Mouse (Mus musculus) heart, postnatal 36 days (tissue): ENCODE measurements around the gene Camk2b. TPM values are rescaled to one million over a fixed set of nuclear protein-coding genes. Genes with fewer than 3 reads are reported as not detected.

Source experiments
- DNase-seq, 2 experiments: peaks; one replicate each; pipeline ENCODE4 v3.0.0; 2021 to 2022
- intact Hi-C: fragments of 180-260 bp; cut with DNase I; formaldehyde crosslinking; loops from one replicate; pipeline ENCODE4 v1.15.1; 2025
- total RNA-seq, 2 experiments: library from RNA; stranded (reverse); gene quantifications; 2 replicates each; pipeline ENCODE4 v1.2.3; 2021

The Camk2b gene
- total RNA-seq, 2 experiments from 2014 or later, result 6.0 to 8.1 TPM

GRCm38 (mm10) chr11:5994212-5994611, 72.0 kb downstream of the Camk2b start:
- no peak for DNase-seq
- intact Hi-C loops, result no loop called here

DNA sequence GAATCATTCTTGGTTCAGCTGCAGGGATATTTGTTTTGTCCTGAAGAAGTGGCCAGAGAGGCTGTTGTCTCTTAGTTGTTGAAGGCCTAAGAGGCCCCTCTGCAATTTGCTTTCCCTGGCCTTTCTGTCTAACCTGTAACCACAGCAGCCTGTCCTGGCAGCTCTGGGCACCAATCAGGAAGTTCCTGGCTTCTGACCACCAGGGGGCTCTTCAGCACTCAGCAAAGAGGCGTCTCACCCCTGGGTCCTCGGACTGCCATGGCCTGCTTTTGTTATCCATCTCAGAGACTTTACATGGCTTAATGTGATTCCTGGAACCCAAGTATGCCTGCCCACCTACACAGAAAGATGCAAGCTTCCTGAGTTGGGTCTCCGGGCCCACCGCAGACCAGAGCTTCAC, 75.3 kb downstream of the Camk2b start:
- intact Hi-C loops, result no loop called here
- peak; percentile 37 to 41 for DNase-seq

DNA sequence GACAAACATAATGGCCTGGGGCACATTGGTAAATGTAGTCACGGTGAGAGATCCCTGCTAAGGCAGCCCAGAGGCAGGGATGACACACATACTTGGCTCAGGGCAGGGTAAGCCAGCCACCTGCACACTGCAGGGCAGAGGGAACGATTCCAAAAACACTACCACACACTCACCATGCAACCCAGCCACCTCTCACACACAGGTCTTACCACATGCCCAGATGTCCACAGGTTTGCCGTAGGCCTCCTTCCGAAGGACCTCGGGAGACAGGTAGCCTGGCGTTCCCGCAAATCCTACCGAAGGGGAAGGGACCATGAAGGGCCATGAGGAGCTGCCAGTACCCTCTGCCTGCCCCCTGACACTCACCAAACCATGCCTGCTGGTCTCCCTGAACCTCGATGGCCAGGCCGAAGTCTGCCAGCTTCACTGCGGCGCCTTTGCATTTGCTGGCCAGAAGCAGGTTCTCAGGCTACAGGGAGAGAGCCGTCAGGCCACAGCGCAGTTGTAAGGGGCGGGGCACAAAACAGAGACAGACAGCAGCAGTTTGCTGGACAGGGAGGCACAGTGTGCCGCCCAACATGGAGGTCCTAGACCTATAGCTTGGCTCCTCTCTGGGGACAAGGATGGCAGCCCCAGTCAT, 76.1 kb downstream of the Camk2b start:
- no peak for DNase-seq
- intact Hi-C loops, result no loop called here

DNA sequence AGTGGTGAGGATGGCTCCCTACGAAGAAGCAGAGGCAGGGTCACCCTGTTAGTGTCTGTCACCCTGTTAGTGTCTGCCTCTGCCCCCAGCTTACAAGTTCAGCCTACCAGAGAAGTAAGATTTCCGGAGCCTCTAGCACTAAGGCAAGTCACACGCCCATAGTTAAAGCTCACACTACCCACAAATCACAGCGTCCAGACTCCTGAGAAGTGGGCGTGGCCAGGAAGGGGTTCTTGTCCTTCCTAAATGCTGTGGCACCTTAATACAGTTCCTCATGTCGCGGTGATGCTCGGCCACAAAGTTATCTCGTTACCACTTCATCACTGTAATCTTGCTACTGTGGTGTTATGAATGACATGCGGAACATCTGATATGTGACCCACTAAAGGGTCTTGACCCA, 78.0 kb downstream of the Camk2b start:
- intact Hi-C loops, result no loop called here
- no peak for DNase-seq

GRCm38 (mm10) chr11:5983629-5984028, 82.5 kb downstream of the Camk2b start:
- DNase-seq, result no peak
- intact Hi-C loops, result no loop called here

DNA sequence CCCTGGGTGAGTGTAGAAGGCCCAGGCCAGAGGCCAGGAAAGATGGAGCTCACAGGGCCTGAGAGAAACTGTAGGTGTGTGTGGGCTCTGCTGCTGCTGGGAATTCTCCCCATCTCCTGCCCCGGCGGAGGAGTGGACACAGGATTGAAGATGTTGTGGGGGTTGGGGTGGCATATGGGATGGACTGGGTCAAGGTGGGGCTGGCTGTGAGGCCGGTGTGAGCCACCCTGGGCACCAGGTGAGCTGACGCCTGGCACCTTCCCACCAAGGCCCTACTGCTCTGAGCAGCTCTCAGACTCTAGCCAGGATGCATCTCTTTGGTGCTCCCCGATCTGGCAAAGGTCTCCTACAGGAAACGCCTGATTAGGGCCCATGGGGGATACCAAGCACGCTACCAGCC, 84.8 kb downstream of the Camk2b start:
- intact Hi-C loops, result no loop called here
- DNase-seq, result no peak

DNA sequence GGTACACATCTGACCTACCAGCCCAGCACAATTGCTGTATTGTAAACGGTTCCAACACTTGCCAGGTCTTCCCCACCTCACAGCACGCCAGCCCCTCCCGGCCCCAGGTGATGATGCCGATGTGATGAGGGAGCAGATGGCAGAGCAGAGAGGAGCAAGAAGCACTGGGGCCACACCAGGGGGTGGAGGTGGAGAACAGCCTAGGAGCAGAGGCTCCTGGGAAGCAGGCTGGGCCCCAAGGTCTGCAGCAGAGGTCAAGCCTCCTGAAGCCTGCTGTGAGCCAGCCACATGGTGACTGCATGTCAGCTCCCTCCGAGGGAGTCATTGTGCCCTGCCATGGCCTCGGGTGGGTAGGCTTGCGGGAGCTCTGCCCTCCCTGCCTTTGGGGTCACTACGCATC, 85.6 kb downstream of the Camk2b start:
- intact Hi-C loops, result no loop called here

GRCm38 (mm10) chr11:5980108-5980507, 86.1 kb downstream of the Camk2b start:
- intact Hi-C loops, result no loop called here

More for the DNA sequence above, 85.6 kb downstream of the Camk2b start:
- no peak for DNase-seq

GRCm38 (mm10) chr11:5979088-5979487, 87.1 kb downstream of the Camk2b start:
- DNase-seq, result no peak
- intact Hi-C loops, result no loop called here

More at GRCm38 (mm10) chr11:5980108-5980507, 86.1 kb downstream of the Camk2b start:
- DNase-seq, result no peak

- intact Hi-C loops, result no loop called here
- DNase-seq, result no peak
Observed at GRCm38 (mm10) chr11:5976106-5976505, 90.1 kb downstream of the Camk2b start.

DNA sequence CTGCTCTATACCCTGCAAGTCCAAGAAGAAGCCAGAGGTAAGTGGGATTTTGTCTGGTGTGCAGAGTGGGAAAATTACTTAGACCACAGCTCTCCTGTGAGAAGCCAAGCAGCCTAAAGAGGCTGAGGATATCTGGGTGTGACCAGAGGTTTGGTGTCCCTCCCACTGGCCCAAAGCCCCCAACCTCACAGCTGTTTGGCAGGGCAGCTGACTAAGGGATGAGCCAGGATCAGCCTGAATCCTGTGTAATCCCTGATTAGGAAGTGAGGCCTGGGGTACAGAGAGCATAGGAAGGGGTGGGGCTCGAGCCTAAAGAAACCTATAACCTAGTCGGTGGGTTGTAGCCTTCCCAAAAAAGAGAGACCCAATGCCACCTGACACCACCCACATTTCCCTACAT, 91.1 kb downstream of the Camk2b start:
- no peak for DNase-seq
- intact Hi-C loops, result no loop called here

DNA sequence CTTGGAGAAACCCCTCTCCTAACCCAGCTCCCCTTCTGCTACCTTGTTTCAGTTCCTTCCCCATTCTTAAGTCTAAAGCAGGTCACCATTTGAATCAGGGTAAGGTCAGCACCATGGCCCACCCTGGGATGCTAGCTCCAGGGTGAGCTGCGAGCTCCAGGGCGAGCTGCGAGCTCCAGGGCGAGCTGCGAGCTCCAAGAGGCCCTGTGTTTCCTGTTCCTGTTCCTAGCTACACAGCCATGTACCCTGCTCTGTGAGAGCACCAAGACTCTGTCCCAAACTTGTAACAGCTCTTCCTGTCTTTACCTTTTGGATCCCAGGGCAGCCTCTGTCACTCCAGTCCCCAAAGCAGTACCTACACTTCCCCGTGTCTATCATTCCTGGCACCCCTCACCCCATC, 92.1 kb downstream of the Camk2b start:
- intact Hi-C loops, result no loop called here
- DNase-seq, result no peak

GRCm38 (mm10) chr11:5973151-5973550, 93.0 kb downstream of the Camk2b start:
- DNase-seq, result no peak
- intact Hi-C loops, result no loop called here

- intact Hi-C loops, result no loop called here
- DNase-seq, result no peak
Observed at GRCm38 (mm10) chr11:5971202-5971601, 95.0 kb downstream of the Camk2b start.

GRCm38 (mm10) chr11:5968223-5968622, 97.9 kb downstream of the Camk2b start:
- DNase-seq, result no peak
- intact Hi-C loops, result no loop called here

GRCm38 (mm10) chr11:5966751-5967150, 99.4 kb downstream of the Camk2b start:
- intact Hi-C loops, result no loop called here

DNA sequence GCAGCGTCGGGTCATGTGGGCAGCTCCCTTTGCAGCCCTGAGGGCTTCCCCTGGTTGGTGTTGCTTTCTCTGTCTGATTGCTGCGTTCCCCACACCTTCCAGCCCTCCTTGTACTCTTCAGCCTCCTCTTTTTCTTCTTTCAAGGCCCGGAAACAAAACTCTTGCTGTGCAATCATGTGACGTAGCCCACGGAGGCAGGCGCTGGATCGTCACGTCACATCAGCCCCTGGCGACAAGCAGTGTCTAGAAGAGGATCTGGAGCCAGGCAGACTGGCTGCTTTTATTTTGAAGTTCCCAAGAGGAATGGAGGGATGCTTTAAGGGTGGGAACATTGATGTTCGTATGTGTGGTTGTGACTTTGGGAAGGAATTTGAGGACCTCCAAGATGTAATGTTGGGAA, 100.3 kb downstream of the Camk2b start:
- DNase-seq, result no peak
- intact Hi-C loops, result no loop called here

More at GRCm38 (mm10) chr11:5966751-5967150, 99.4 kb downstream of the Camk2b start:
- no peak for DNase-seq

- DNase-seq, result no peak
- intact Hi-C loops, result no loop called here
Observed at GRCm38 (mm10) chr11:5960051-5960450, 106.1 kb downstream of the Camk2b start.

- intact Hi-C loops, result no loop called here
- peak; percentile 96 for DNase-seq
Observed at GRCm38 (mm10) chr11:5955546-5956276, 110.5 kb downstream of the Camk2b start, which contains the start of gene Ykt6. Gene Ykt6 (plus strand): TSS chr11:5955693.

DNA sequence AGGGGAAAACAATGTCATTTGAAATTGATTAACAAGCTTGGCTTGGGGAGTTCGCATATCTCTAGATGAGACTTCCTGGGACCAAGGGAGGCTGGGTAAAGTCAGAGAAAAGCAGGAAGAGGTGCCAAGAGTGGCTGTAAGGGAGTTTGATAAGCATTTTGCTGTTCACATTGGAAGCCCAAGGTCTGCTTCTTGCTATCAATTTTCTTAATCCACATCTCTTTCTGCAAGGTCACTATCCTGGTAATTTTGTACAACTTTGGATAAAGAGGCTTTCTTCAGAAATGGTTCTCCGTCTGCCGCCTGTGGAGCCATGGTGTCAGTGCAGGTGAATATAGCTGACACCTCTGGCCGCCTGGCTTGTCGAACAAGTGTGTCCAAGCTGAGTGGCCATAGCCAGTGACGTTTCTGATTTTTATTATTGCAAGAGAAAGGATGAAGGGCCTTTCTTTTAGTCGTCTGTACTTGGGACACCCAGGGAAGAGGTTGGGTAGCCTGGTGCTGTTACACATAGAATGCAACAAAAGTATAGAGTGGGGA, 111.1 kb downstream of the Camk2b start:
- intact Hi-C loops, result no loop called here
- DNase-seq, result no peak

DNA sequence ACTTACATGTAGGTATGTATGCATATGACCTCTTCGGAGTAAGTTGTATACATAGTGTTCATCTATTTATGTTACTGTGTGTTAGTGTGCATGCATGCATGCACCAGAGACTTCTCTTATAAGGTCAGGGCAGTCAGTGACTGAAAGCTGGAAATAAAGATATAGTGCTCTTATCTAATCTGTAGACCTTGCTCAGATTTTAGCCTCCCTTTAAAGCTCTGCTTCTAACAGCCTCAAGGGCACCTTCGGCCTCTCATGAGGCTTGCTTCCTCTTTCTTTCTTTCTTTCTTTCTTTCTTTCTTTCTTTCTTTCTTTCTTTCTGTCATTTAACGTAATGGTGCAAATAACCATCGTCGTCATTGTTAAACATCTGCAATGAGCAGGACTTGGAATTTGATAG, 111.7 kb downstream of the Camk2b start:
- DNase-seq, result no peak
- intact Hi-C loops, result no loop called here
